Mouse (Mus musculus): ENCODE measurements around the gene Sgcd.

DNA sequence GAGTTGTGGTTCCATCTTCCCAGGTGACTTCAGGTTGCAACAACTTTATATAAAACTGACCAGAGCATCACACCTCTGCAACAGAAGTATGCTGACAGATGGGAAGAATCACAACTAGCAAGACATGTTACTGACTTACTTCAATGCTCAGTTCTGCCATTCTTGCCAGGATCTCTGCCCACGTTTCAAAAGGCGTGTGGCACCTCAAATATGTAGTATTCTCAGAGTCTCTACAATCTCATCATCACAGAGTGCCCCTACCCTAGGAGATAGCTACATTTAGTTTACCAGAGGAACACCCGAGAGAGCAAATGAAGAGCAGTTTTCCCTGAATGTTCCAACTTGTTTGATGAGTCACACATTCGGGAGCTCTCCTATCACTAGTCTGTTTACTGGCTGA, 229.8 kb downstream of the Sgcd start:
- no peak for TF ChIP-seq CTCF (IDR thresholded peaks at IDR 0.05; ENCODE audit: control insufficient read depth, insufficient read depth, low read length)
- TF ChIP-seq POLR2A (IDR thresholded peaks at IDR 0.05; ENCODE audit: borderline replicate concordance, control insufficient read depth, low read depth, low read length), result no peak
